Mouse (Mus musculus): ENCODE measurements around the gene Nmd3.

GRCm38 (mm10) chr3:69762838-69763368 lies 41.1 kb downstream of the Nmd3 start:
- no peak for TF ChIP-seq TAL1 (IDR thresholded peaks at IDR 0.05; ENCODE audit: low read length)
- no peak for TF ChIP-seq GATA1 (IDR thresholded peaks at IDR 0.05; ENCODE audit: low read length)
